Mouse (Mus musculus) 416B (cell line): Measurements from ENCODE around the gene Tnfsfm13.

Experiments used
- DNase-seq: peaks from one replicate; pipeline ENCODE4 v3.0.0; 2011; ENCODE audit warnings: low read depth

Gene Tnfsfm13

GRCm38 (mm10) chr11:69681314-69682208 lies 14.3 kb downstream of the Tnfsfm13 start, which contains the start of gene Senp3:
Senp3 (minus strand) TSS chr11:69682084.
- peak; percentile 96 for DNase-seq

- no peak for DNase-seq
These were observed 15.6 kb downstream of the Tnfsfm13 start for GRCm38 (mm10) chr11:69680136-69680855.

- DNase-seq, result no peak
These were observed 16.8 kb downstream of the Tnfsfm13 start for GRCm38 (mm10) chr11:69679144-69679543.

- DNase-seq, result peak; percentile 100
These were observed 23.6 kb downstream of the Tnfsfm13 start, which contains the start of gene Eif4a1 for GRCm38 (mm10) chr11:69672211-69672706. Eif4a1 (minus strand) TSS chr11:69672423.

- DNase-seq, result no peak
These were observed 24.2 kb downstream of the Tnfsfm13 start for GRCm38 (mm10) chr11:69671726-69672124.

- DNase-seq, result peak; percentile 96
These were observed 24.8 kb downstream of the Tnfsfm13 start for GRCm38 (mm10) chr11:69670786-69671725.

GRCm38 (mm10) chr11:69666665-69667005 lies 29.3 kb downstream of the Tnfsfm13 start:
- DNase-seq, result no peak

- DNase-seq, result peak; percentile 96
These were observed 29.8 kb downstream of the Tnfsfm13 start, which contains the start of gene Cd68 for GRCm38 (mm10) chr11:69665961-69666664. Cd68 (minus strand) TSS chr11:69666153.

- DNase-seq, result no peak
These were observed 30.4 kb downstream of the Tnfsfm13 start for GRCm38 (mm10) chr11:69665457-69665960.

- DNase-seq, result no peak
These were observed 31.1 kb downstream of the Tnfsfm13 start for GRCm38 (mm10) chr11:69664841-69665240.

GRCm38 (mm10) chr11:69663795-69664194 lies 32.1 kb downstream of the Tnfsfm13 start:
- peak; percentile 81 for DNase-seq

GRCm38 (mm10) chr11:69662967-69663671 lies 32.8 kb downstream of the Tnfsfm13 start:
- DNase-seq, result peak; percentile 21

- peak; percentile 99 for DNase-seq
These were observed 33.5 kb downstream of the Tnfsfm13 start, which contains the start of gene Mpdu1 for GRCm38 (mm10) chr11:69662213-69662966. Mpdu1 (minus strand) TSS chr11:69662642.

- peak; percentile 46 for DNase-seq
These were observed 34.5 kb downstream of the Tnfsfm13 start for GRCm38 (mm10) chr11:69661221-69661881.

- DNase-seq, result no peak
These were observed 38.4 kb downstream of the Tnfsfm13 start for GRCm38 (mm10) chr11:69657462-69657881.

- peak; percentile 61 for DNase-seq
These were observed 39.1 kb downstream of the Tnfsfm13 start for GRCm38 (mm10) chr11:69656617-69657461.

- DNase-seq, result no peak
These were observed 39.8 kb downstream of the Tnfsfm13 start for GRCm38 (mm10) chr11:69656065-69656455.
